Mouse (Mus musculus) MEL-GATA-1-ER (cell line): ENCODE results near the gene Fam126b.
"Not testable (repeated sequence)": the region's sequence is repeated elsewhere in the genome, so short reads cannot be mapped to it uniquely, and the experiment has no call there.

Experiments
- DNase-seq: peaks from one replicate; pipeline ENCODE4 v3.0.0-alpha.2; 2012; ENCODE audit warnings: low read depth; ENCODE audit errors: extremely low read depth

Gene Fam126b

DNA sequence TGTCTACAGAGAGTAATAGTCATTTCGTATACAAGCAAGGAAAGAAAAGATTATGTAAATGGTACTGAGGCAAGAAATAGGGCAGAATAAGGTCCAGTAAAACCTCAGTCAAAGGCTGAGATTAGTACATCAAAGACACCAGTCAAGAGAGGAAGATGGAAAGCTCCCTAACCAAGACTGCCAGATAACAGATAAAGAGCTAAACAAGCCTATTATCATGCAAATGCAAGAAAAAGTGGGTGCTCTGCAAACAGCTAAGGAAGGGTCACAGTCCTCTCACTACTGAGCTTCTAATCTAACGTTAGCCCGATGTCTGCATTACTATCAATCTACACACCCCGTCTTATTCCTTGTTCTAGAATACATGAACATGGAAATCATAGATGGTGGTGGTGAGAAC is 15.7 kb downstream of the Fam126b start:
- DNase-seq, result no peak

DNA sequence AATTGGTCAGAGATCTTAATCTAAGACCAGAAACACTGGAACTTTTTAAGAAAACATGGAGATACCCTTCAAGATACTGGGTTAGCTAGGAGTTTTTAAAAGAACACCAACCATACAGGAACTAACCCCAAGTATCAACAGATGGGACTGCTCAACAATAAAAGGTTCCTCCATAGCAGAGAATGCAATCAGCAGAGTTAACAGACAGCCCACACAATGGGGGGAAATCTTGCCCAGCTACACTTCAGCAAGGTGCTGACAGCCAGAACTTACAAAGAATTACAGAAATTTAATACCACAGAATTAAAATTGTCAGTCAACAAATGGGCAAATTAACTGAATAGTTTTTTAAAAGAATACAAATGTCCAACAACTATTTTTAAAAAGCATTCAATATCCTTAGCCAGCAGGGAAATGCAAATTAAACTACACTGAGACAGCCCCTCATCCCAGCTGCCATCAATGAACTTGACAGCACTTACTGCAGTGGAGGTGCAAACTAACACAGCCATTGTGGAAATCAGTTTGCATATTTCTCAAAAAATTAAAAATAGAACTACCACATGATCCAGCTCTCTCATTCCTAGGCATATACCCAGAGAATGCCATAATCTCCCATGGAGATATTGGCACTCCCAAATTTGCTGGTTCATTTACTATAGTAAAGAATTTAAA is 17.5 kb downstream of the Fam126b start:
- no peak for DNase-seq

DNA sequence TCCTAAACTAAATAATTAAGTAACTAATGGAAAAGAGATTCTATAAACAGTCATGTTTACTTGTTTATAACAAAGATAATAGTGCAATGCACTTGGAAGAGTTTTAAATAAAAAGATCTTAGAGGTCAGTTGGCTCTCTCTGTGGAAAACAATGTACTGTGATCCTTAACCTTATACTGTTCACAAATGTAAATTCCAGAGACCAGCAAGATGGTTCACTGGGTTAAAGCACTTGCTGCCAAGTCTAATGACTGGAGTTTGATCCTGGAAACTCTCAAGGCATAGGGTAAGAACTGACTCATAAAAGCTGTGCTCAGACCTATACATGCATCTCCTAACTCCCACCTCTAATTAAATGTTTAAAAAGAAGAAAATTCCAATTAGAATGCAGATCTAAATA is 19.5 kb downstream of the Fam126b start:
- DNase-seq, result no peak

DNA sequence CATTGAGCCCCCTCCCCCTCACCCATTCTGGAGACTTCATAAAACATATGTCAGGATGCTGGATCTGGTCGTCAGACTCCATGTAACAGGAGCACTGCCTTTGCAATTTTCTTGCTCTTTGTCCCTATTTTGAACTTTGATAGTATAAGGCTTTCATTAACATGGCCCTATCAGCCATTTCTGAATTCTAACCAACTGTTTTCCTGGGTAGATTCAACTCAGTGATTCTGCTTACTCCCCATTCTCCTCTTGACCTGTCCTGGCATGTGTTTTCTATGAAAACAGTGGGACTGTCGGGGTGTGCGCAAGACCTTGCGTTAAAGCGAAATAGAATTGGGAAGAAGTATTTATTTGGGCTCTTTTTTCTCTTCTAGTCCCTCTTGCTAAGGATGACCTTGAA is 21.1 kb downstream of the Fam126b start:
- no peak for DNase-seq

DNA sequence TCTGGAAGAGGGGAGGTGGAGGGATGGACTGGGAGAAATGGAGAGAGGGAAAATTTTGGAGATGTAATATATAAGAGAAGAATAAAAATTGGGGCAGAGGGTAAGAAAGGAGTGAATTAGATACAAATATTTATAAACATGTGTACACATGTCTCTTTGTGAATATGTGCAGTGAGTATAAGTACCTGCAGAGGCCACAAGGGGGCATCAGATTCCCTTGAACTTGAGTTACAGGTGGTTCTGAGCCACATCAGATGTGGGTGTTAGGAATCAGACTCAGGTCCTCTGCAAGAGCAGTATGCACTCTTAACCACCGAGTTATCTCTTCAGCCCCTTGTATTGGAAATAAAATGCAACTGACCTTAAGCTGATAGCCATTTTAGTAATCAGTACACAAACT is 23.7 kb downstream of the Fam126b start:
- DNase-seq, result peak; percentile 60

DNA sequence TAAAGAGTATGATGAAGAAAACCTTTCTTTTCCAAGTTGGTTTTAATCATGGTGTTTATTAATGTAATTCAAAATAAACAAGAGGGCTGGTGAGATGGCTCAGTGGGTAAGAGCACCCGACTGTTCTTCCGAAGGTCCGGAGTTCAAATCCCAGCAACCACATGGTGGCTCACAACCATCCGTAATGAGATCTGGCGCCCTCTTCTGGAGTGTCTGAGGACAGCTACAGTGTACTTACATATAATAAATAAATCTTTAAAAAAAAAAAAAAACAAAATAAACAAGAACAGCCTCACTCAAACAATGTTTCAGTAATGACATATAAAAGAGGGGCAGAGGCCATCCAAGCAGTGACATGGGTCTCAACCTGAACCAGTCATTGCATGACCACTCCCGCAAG is 25.8 kb downstream of the Fam126b start:
- DNase-seq, result not testable (repeated sequence)

DNA sequence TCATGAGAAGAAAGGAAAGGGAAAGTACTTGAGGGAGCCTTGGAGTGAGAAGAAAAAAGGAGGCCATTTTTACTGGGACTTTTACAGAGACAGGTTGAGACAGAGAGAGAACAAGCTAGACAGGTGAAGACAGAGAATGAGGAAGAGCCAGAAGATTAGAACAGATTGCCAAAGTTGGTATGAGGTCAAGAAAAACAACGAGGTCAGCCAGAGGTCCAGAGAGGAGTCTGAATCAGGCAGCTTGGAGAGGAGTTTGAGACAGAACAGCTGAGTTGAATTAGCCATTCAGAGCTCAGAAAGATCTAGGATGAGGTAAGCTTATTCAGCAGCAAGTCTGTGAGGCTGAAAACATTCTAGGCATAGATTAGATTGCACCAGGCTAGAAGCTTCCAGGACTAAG is 44.7 kb downstream of the Fam126b start:
- no peak for DNase-seq

DNA sequence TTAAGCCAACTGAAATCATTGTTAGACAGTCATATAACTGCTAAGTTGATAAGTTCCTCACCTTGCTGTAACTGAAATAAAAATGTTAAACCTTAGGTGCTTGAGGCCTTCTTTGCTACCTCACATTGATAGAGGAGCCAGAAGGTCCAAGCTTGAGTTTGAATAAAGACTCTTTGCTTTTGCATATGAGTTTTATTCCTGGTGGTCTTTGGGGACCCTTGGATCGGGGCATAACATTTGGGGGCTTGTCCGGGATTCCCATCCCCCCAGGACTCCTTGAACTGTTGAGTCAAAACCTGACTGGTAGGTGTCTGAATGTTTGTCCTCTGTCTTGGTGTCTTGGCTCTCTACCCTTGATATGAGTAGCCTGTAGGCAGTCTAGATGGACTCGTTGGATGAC is 78.9 kb downstream of the Fam126b start:
- DNase-seq, result no peak

DNA sequence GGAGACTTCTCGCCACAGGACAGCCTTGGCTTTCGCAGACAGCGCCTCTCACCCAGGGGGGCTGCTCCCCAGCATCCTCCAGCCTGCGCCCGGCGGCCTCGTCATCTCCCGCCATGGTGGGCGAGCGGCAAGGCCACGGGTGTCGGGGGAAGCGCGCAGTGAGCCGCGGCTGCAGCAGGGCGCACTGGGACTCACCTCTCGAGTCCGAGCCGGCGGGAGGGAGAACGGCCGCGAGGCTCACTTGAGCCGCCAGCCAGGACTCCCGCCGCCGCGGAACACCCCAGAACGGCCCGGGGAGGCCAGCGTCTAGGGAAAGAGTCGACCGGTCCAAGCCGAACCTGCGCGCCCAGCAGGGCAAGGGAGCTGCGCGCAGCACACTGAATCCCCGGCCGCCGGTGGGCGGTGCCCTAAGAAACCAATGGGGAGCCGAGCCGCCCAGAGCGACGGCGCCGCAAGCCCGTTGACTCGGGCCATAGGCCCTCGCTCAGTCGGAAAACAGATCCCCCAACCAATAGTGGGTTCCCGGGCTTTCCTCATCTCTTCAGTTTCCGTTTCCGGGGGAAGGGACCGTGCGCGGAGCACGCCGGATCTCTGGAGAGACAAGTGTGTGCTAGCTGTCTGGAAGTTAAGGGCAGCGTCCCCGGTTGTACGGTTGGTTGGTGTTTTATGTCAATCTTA is 81.4 kb downstream of the Fam126b start, which contains the start of gene Orc2:
TSS of gene Orc2 (minus strand) at position 533 of the 678 bp plus-strand sequence.
- DNase-seq, result peak; percentile 97

DNA sequence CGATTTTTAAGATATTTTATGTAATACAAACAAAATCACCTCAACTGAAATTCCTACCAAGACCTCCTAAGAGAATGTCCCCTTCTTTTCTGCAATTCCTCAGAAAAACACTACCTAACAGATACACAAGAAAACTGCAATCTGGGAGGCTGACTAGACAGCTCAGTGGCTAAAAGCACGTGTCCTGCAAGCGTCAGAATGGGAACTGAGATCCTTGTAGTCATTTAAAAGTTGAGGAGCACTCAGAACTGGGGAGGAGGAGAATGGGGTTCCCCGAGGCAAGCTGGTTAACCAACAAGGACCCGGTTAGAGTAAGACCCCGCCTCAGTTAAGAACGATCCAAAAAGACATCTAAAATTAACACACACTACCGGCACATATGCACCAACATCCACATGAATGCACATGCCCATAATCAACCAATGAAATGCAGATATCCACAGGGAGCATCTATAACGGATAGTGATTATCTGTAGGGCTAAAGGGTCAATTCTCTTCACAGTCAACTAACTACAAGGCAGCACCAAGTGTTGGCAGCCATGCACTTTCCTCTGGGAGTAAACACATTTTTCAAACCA is 82.2 kb downstream of the Fam126b start:
- peak; percentile 51 for DNase-seq

DNA sequence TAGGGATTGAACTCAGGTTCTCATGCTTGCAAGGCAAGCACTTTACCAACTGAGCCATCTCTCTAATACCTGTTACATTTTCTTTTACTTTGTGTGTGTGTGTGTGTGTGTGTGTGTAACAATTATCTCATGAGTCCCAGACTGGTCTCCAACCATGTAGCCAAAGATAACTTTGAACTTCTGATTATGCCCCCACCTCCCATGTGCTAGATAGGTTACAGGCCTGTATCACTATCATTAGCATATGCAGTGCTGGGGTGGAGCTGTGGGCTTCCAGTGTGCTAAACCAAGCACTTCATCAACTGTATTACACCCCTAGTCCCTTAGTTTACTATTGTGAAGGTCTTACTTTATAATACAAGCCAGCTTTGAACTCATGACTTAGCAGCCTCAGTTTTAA is 83.0 kb downstream of the Fam126b start:
- peak; percentile 53 for DNase-seq

DNA sequence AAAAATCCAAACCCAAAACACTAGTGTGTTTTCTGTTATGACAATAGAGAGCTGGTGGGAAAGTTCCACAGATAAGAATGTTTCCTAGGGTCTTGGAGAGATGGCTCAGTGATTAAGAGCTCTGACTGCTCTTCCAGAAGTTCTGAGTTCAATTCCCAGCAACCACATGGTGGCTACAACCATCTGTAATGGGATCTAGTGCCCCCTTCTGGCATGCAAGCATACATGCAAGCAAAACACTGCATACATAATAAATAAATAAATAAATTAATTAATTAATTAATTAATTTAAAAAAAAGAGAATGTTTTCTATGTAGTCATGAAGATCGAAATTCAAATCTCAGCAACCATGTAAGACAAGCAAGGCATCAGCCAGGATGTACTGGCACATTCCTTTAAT is 87.4 kb downstream of the Fam126b start:
- no peak for DNase-seq

DNA sequence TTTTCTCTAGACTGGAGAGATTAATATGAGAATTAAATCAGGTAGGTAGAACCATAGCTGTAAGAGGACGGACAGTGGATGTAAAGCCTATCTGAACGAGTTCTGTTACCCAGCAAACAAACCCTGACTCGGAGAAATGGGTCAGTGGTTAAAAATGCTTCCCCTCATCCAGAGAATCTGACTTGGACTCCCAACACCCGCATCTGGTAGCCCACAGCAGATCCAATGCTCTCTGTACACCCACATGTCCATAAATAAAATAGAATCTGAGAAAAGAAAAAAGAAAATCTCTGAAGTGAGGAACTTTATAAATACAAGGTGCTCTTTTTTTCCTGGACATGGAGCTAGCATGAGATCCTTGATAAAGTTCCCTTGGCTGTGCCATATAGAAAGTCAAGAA is 88.4 kb downstream of the Fam126b start:
- no peak for DNase-seq

DNA sequence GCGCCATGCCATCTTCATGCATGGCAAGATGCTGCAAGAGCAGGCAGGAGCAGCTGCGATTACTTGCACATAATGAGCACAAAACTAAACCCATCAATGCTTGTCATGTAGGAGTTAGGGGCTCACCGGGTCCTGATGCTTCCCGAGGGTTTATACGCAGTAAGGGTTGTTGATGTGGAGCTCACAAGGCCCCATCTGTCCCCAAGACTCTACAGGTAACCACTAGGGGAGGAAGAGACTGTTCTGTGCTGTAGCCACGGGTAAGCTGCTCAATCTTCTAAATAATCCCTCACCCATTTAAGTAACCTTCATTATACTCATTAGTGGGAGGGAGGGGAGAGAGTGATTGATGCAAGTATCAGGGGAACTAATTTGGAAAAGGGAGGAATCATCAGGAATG is 90.5 kb downstream of the Fam126b start:
- no peak for DNase-seq

DNA sequence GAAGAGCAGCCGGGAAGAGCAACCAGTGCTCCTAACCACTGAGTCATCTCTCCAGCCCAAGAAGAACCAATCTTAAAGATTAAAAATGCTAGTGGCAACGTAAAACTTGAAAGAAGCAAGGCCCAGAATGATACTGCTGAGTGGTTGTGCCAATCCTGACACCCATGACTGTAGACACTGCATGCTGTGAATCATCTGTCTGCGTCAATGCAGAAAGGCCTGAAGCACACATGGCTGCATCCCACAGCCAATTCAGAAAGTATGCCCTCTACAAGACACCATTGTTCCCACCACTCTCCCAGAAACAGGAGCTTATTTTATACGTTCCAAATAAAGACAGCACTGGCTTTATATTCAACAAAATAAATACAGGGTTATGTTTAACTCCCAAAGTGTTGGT is 103.5 kb downstream of the Fam126b start:
- no peak for DNase-seq

DNA sequence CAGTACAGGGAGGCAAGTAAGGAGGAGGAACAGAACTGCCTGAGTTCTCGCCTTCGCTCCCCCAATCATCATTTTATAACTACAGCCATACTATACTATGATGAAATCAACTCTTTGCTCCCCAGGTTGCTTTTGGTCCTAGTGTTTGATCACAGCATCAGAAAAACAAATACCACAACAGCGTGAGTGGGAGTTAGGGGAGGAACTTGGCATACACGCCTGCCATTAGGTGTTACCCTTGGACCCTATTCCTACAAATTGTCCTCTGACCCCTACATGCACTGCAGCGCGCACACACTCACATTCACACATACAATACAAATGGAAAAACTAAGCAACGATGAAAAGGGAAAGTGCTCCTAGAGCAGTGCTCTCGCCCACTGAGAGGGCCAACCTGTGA is 110.5 kb downstream of the Fam126b start:
- DNase-seq, result no peak
